Mouse (Mus musculus) adrenal gland, postnatal 25 days (tissue): ENCODE results near the gene Rilp. TPM values are rescaled to one million over a fixed set of nuclear protein-coding genes. Genes with fewer than 3 reads are reported as not detected.

ENCODE experiments used
- DNase-seq: peaks from one replicate; pipeline ENCODE4 v3.0.0; 2021; ENCODE audit warnings: mixed read lengths
- microRNA-seq, 2 experiments: library from miRNA; unstranded; fragments of <30 nt; microRNA quantifications; one replicate each; pipeline ENCODE4 v1.2.0; 2021
- total RNA-seq: library from RNA; stranded (reverse); gene quantifications from 2 replicates; pipeline ENCODE4 v1.2.3, GENCODE M21; 2021

Gene Rilp
- total RNA-seq, 1 experiment from 2014 or later: 12.7 TPM

- no peak for DNase-seq
Measured at GRCm38 (mm10) chr11:75558101-75558500, 48.2 kb downstream of the Rilp start.

DNA sequence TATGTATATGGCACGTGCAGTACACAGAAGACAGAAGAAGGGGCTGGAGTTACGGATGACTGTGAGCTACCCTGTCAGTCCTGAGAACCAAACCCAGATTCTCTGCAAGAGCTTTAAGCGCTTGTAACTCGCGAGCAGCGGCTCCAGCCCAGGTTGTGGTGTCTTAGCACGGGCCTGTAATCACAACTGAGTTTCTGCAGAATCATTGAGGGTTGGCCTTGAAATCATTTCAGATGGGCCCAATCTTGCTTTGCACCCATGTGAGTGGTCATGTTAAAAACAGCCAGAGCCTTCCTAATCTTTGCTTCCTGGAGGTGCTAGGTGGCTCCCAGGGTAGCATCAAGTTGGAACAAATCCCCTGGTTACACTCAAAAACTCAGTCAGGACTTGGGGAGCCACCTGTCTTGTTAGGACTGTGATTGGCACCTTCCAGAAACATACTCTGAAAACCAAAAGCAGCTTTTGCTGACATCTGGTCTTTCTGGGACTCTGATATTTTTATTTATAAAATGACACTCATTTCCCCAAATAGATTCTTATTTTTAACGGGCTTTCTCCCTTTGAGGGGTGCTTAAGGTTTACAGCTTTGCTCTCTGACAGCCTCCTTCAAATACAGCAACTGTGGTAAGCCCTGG, 50.1 kb downstream of the Rilp start:
- no peak for DNase-seq

GRCm38 (mm10) chr11:75560530-75561409, 50.9 kb downstream of the Rilp start:
- DNase-seq: no peak

- DNase-seq: no peak
Measured at GRCm38 (mm10) chr11:75561410-75561791, 51.5 kb downstream of the Rilp start.

Small RNA genes within 50 kb of the gene (microRNA-seq; reads per million reads assigned to microRNA genes)
- gene Mir22 (15,879 to 37,126 reads per million in 2 experiments), gene Mir3971 (0 reads per million in 2 experiments)

Other genes starting within 250 kb of the Rilp start
- 45.4 and 59.6 TPM in 2 replicates for gene Rpa1, start 161.8 kb upstream of the Rilp start, total RNA-seq
- 7.0 and 9.3 TPM in 2 replicates for gene Smyd4, start 161.7 kb upstream of the Rilp start, total RNA-seq
- 12.4 and 23.9 TPM in 2 replicates for gene Serpinf1, start 87.4 kb upstream of the Rilp start, total RNA-seq
- 7.7 TPM in 1 of 2 replicates, not detected in the other for gene Serpinf2, start 70.5 kb upstream of the Rilp start, total RNA-seq
- gene Wdr81, start 55.4 kb upstream of the Rilp start, total RNA-seq: 21.9 and 23.5 TPM in 2 replicates
- 16.2 and 16.8 TPM in 2 replicates for gene Tlcd2, start 48.4 kb upstream of the Rilp start, total RNA-seq
- 147 and 166 TPM in 2 replicates for gene Prpf8, start 23.3 kb upstream of the Rilp start, total RNA-seq
- 9.4 and 10.0 TPM in 2 replicates for gene Scarf1, start 3.4 kb downstream of the Rilp start, total RNA-seq
- 23.0 and 24.0 TPM in 2 replicates for gene Slc43a2, start 21.6 kb downstream of the Rilp start, total RNA-seq
- 182 and 184 TPM in 2 replicates for gene Pitpna, start 78.0 kb downstream of the Rilp start, total RNA-seq
- gene Inpp5k, start 120.9 kb downstream of the Rilp start, total RNA-seq: 40.6 and 61.6 TPM in 2 replicates
- gene Myo1c, start 140.4 kb downstream of the Rilp start, total RNA-seq: 157 and 166 TPM in 2 replicates
- 112 and 117 TPM in 2 replicates for gene Crk, start 169.2 kb downstream of the Rilp start, total RNA-seq
- 594 and 621 TPM in 2 replicates for gene Ywhae, start 222.8 kb downstream of the Rilp start, total RNA-seq